Mouse (Mus musculus) hindbrain, embryonic 16.5 days (tissue): ENCODE measurements around the gene R3hdm2. TPM values are rescaled to one million over a fixed set of nuclear protein-coding genes. Genes with fewer than 3 reads are reported as not detected.

Experiments
- ATAC-seq: fragments of 200-750 bp; cut with Nextera tagmentation; 2 replicates; pipeline ENCODE4 v1.8.0; 2017; ENCODE audit warnings: moderate TSS enrichment, moderate library complexity
- H3K27ac ChIP-seq: fragments of 300-500 bp; sonication (generic); 2 replicates; pipeline ENCODE4 v1.5.1; 2014; ENCODE audit warnings: low read depth, mild to moderate bottlenecking, control low read depth, low read length, moderate library complexity
- H3K27me3 ChIP-seq: fragments of 300-500 bp; sonication (generic); replicated peaks from 2 replicates; pipeline ENCODE4 v1.6.1; 2014; ENCODE audit warnings: low read length; ENCODE audit not compliant: control insufficient read depth, insufficient read depth
- H3K36me3 ChIP-seq: fragments of 300-500 bp; sonication (generic); 2 replicates; pipeline ENCODE4 v1.6.1; 2014; ENCODE audit warnings: mild to moderate bottlenecking, low read length, moderate library complexity, mixed read lengths; ENCODE audit not compliant: control insufficient read depth, insufficient read depth
- H3K4me1 ChIP-seq: fragments of 300-500 bp; sonication (generic); 2 replicates; pipeline ENCODE4 v1.6.1; 2014; ENCODE audit warnings: low read depth, low read length; ENCODE audit not compliant: control insufficient read depth, insufficient read depth
- H3K4me2 ChIP-seq: fragments of 300-500 bp; sonication (generic); 2 replicates; pipeline ENCODE4 v1.6.1; 2014; ENCODE audit warnings: mild to moderate bottlenecking, low read length, control low read depth, moderate library complexity
- H3K4me3 ChIP-seq: fragments of 300-500 bp; sonication (generic); 2 replicates; pipeline ENCODE4 v1.5.1; 2014; ENCODE audit warnings: mild to moderate bottlenecking, low read length, control low read depth, moderate library complexity
- H3K9ac ChIP-seq: fragments of 300-500 bp; sonication (generic); 2 replicates; pipeline ENCODE4 v1.6.1; 2014; ENCODE audit warnings: low read depth, mild to moderate bottlenecking, control low read depth, low read length, moderate library complexity
- H3K9me3 ChIP-seq: fragments of 300-500 bp; sonication (generic); 2 replicates; pipeline ENCODE4 v1.6.1; 2014; ENCODE audit warnings: mild to moderate bottlenecking, low read length, moderate library complexity; ENCODE audit not compliant: control insufficient read depth
- WGBS: fragments of 180-500 bp; shearing (Covaris S2); extraction: QIAGEN DNeasy Blood & Tissue Kit; methylation state at CpG from one replicate; pipeline ENCODE4 v1.1.7; 2014; 5-methylcytosine and 5-hydroxymethylcytosine counted together
- polyA plus RNA-seq: library from polyadenylated mRNA; unstranded; fragments of >200 nt; fragmentation: Nextera tagmentation; extraction: Ambion mirVana; gene quantifications from 2 replicates; pipeline ENCODE4 v1.2.1, GENCODE M21; 2015

R3hdm2 gene
- polyA plus RNA-seq, 1 experiment from 2014 or later: 34.0 TPM

DNA sequence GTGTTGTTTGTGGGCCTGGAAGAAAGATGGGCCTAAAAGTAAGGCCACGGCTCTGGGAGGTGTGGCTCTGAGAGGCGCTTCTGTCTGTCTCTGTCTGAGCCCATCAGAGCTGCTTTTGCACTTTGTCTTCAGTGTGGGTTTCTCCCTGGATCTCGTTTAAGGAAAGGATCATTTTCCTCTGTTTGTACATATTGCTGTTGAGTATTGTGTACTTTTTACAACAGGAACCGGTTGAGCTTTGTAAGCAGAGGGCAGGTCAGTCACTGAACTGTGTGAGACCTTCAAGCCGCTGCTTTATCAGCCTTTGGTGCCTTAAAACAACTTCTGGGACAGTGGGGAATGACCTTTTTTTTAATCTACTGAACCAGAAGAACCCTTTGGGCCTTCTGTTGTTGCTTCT lies 32.0 kb downstream of the R3hdm2 start:
- H3K9me3 ChIP-seq: no peaks in the 10 kb centered on the region
- no peak for ATAC-seq

DNA sequence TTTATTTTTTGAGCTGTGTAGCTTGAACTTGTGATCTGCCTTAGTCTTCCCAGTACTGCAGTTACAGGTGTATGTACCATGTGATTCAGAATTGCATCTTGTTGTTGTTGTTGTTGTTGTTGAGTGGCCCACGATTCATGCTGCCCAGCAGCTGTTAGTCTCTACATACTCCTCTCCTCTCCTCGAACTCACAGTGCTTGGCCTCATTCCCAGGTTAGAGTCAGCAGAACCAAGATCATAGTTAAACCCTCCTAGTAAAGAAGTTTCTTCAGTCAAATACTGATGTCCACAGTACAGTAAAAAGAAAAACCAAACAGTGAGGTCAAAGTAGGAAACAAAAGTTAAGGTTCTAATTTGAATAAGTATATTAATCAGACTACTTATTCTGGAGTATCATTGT lies 32.6 kb downstream of the R3hdm2 start:
- H3K9me3 ChIP-seq: no peaks in the 10 kb centered on the region
- H3K4me1 ChIP-seq: no peaks in the 10 kb centered on the region
- no peaks in the 10 kb centered on the region for H3K36me3 ChIP-seq
- H3K4me2 ChIP-seq: no peak overlapping the region
- H3K4me3 ChIP-seq: no peak overlapping the region
- no peaks in the 10 kb centered on the region for H3K27me3 ChIP-seq
- no peak overlapping the region for H3K9ac ChIP-seq
- WGBS: 59% methylated on average over 2 of the region's 2 CpGs
- no peak overlapping the region for H3K27ac ChIP-seq
- no peak for ATAC-seq

More for the DNA sequence above, 32.0 kb downstream of the R3hdm2 start:
- H3K4me3 ChIP-seq: no peak overlapping the region
- H3K27me3 ChIP-seq: no peaks in the 10 kb centered on the region
- no peaks in the 10 kb centered on the region for H3K4me1 ChIP-seq
- 40% methylated on average over 5 of the region's 5 CpGs for WGBS
- H3K9ac ChIP-seq: no peak overlapping the region
- H3K36me3 ChIP-seq: no peaks in the 10 kb centered on the region
- H3K27ac ChIP-seq: no peak overlapping the region
- H3K4me2 ChIP-seq: no peak overlapping the region

DNA sequence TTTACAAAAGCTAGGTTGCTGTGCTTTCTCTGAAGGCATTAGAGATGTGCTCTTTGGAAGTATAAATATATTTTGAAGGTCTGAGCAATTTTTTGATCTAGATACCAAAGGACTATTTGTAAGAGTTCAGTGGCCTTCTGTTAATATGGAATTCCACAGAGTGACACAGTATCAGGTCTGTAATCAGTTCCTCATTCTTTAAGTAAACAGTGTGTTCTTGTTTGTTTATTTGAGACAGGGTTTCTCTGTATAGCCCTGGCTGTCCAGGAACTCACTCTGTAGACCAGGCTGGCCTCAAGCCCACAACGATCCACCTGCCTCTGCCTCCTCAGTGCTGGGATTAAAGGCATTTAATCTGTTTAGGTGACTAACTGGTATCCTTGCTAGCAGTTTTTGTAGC lies 33.5 kb downstream of the R3hdm2 start:
- no peak for ATAC-seq
- Histone ChIP-seq H3K4me2 (no peak overlapping the region), H3K9ac (no peak overlapping the region), H3K4me1 (no peaks in the 10 kb centered on the region), H3K9me3 (no peaks in the 10 kb centered on the region), H3K27me3 (no peaks in the 10 kb centered on the region), H3K27ac (no peak overlapping the region), H3K36me3 (no peaks in the 10 kb centered on the region), H3K4me3 (no peak overlapping the region)
- WGBS: 76% methylated on average over 1 of the region's 1 CpGs

DNA sequence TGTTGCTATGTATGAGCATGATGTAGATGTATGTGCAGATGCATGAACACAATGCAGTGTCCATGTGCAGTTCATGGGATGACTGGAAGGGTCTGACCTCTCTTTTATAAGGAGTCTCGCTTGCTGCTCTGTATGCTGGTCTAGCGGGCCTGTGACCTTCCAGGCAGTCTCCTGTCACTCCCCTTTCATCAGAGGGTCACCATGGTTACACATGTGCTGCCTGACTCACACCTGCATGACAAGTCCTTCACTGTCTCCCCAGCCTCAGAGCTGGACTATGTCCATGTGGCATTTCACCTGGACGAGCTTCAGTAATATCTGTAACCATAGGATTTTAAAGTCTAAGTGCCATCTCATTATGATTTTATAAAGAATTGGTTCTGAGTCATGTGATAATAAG lies 34.0 kb downstream of the R3hdm2 start:
- H3K4me2 ChIP-seq: no peak overlapping the region
- H3K9ac ChIP-seq: no peak overlapping the region
- H3K27ac ChIP-seq: no peak overlapping the region
- H3K36me3 ChIP-seq: no peaks in the 10 kb centered on the region
- no peaks in the 10 kb centered on the region for H3K9me3 ChIP-seq
- H3K4me3 ChIP-seq: no peak overlapping the region
- no peaks in the 10 kb centered on the region for H3K4me1 ChIP-seq
- H3K27me3 ChIP-seq: no peaks in the 10 kb centered on the region
- ATAC-seq: no peak
- WGBS: 66% methylated on average over 3 of the region's 3 CpGs

DNA sequence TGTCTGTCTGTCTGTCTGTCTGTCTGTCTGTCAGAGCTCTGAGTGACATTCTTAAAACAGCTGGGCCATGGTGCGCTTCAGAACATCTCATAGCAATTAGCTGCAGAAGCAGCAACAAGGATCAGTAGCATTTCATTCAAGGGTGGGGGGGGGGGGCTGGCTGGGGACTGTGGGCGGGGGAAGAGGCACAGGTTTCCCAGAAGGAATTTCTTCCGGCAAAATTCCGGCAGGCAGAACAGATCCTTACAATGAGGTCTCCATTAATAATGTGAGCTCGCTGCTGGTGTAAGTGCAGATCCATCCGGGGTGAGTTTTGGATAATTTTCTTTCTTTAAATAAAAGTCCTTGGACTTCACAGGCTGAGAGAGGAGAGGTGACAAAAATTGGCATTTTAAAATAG lies 40.0 kb downstream of the R3hdm2 start:
- 9% methylated on average over 5 of the region's 6 CpGs for WGBS
- peak overlapping the region; percentile 35 for H3K4me2 ChIP-seq
- no peak overlapping the region for H3K9ac ChIP-seq
- H3K27ac ChIP-seq: no peak overlapping the region
- H3K4me1 ChIP-seq: peaks cover 21% of the 10 kb centered on the region
- ATAC-seq: no peak
- H3K4me3 ChIP-seq: peak overlapping the region; percentile 6; the same call in 1 of the 2 replicates
- H3K27me3 ChIP-seq: no peaks in the 10 kb centered on the region
- no peaks in the 10 kb centered on the region for H3K9me3 ChIP-seq
- no peaks in the 10 kb centered on the region for H3K36me3 ChIP-seq

DNA sequence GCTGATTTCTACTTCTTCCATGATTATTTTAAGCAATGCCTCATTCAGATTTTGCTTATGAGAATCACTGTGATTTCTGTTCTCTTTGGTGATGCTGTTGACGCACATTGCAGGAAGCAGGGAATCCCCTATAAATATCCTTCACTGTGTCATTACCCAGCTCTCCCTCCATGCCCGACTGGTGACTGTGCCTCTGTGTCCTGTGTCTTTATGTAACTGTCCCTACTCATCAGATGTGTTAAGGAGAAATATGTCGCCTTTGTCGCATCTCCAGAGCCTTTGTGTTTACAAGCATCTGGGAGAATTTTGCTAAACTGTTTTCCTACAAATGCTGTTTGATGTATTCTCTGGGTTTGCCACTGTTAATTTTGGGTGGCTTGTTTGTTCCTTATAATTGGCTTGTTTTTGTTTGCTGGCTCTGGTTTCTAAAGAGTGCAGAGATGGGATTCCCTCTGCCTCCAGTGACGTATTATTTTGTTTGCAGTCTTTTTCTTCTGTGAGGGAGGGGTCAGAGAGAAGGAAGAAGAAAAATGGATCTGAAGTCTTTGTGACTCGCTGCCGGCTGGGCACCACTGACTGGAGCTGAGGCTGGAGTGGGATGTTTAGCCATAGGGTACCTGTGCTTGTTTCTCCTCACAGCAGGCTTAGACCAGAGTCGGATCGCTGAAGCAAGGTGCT lies 40.7 kb downstream of the R3hdm2 start:
- Histone ChIP-seq H3K4me1 (peaks cover 21% of the 10 kb centered on the region), H3K27ac (peak overlapping the region; percentile 24), H3K4me3 (peak overlapping the region; percentile 30), H3K9me3 (no peaks in the 10 kb centered on the region), H3K27me3 (no peaks in the 10 kb centered on the region), H3K36me3 (no peaks in the 10 kb centered on the region), H3K9ac (peak overlapping the region; percentile 15; the same call in 1 of the 2 replicates), H3K4me2 (peak overlapping the region; percentile 50)
- ATAC-seq: 0 out of 2 replicates have a peak, but pooled peaks have one; percentile 41
- WGBS: 8% methylated on average over 9 of the region's 9 CpGs

DNA sequence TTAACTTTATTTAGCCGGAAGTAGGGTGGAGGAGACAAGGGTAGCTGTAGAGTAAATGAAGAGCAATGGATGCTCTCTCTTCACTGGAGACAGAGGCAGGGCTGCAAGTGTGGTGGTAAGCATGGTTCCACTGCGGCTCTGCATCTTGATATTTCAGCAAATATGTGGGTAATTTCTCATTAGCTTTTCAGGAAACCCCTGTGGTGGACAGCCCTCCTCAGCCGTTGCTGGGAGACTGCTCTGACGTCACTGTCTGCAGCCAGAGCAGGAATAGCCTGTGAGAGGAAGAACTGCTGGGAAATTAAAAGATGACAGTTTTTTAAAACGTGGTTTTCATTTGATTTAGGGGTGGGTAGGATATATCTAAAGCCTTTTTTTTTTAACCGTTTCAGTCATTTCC lies 41.9 kb downstream of the R3hdm2 start:
- peaks cover 28% of the 10 kb centered on the region for H3K4me1 ChIP-seq
- peak overlapping the region; percentile 50 for H3K4me2 ChIP-seq
- H3K9me3 ChIP-seq: no peaks in the 10 kb centered on the region
- H3K4me3 ChIP-seq: 0 out of 2 replicates have a peak overlapping the region, but pooled peaks have one; percentile 12
- no peaks in the 10 kb centered on the region for H3K27me3 ChIP-seq
- 21% methylated on average over 6 of the region's 6 CpGs for WGBS
- no peaks in the 10 kb centered on the region for H3K36me3 ChIP-seq
- peak overlapping the region; percentile 39; the same call in 1 of the 2 replicates for H3K27ac ChIP-seq
- ATAC-seq: peak; percentile 72
- peak overlapping the region; percentile 38 for H3K9ac ChIP-seq

DNA sequence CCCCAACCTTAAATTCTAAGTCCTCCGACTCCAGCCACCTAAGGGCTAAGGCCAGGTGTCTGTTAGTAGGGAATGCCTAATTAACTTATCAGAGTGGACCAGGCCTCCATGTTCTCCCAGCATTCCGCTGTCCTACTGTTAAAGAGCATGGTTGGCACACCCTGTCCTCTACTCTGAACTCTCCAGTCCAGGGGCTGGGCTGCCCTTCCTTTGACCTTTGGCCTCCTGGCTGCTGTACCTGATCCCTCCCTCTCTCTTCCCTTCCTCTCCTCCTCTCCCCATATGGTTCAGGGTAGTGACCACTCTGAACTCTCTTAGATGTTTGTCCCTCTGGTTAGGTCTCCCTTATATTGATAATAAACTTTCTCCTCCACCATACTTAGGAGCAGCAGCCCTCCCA lies 45.7 kb downstream of the R3hdm2 start:
- H3K9me3 ChIP-seq: no peaks in the 10 kb centered on the region
- no peaks in the 10 kb centered on the region for H3K27me3 ChIP-seq
- H3K27ac ChIP-seq: no peak overlapping the region
- ATAC-seq: no peak
- no peak overlapping the region for H3K9ac ChIP-seq
- no peaks in the 10 kb centered on the region for H3K36me3 ChIP-seq
- WGBS: 92% methylated on average over 2 of the region's 2 CpGs
- peaks cover 24% of the 10 kb centered on the region for H3K4me1 ChIP-seq
- no peak overlapping the region for H3K4me2 ChIP-seq
- H3K4me3 ChIP-seq: no peak overlapping the region

DNA sequence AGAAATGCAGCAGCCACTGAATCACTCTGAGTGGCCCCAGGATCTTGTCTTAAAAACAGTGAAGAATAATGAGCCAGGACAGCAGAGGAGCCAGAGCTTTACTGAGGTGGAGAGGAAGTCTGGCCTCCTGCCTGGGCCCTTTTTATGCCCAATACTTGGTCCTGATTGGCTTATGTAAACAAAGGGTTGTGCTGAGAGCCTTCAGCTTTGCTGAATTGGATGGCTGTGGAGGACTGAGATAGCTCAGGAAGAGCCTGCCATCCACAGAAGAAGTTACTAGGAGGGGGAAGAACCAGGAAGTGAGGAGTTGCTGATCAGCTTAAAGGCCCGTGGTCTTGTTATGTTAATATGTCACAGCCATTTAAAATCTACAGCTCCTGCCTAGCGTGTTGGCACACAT lies 46.5 kb downstream of the R3hdm2 start:
- Histone ChIP-seq H3K4me2 (no peak overlapping the region), H3K4me1 (peaks cover 16% of the 10 kb centered on the region), H3K4me3 (no peak overlapping the region), H3K9me3 (no peaks in the 10 kb centered on the region), H3K27ac (no peak overlapping the region), H3K36me3 (no peaks in the 10 kb centered on the region), H3K27me3 (no peaks in the 10 kb centered on the region), H3K9ac (no peak overlapping the region)
- peak; percentile 38; the same call in 1 of the 2 replicates for ATAC-seq
- WGBS: 19% methylated on average over 2 of the region's 2 CpGs
